Mouse (Mus musculus): Measurements from ENCODE around the gene Sipa1l2. TPM values are rescaled to one million over a fixed set of nuclear protein-coding genes. Genes with fewer than 3 reads are reported as not detected.
A peak's percentile ranks its signal among the peaks of the same experiment; 100 is the strongest.

Sipa1l2 gene
- polyA plus RNA-seq, 1 experiment from 2014 or later = 31.8 TPM

DNA sequence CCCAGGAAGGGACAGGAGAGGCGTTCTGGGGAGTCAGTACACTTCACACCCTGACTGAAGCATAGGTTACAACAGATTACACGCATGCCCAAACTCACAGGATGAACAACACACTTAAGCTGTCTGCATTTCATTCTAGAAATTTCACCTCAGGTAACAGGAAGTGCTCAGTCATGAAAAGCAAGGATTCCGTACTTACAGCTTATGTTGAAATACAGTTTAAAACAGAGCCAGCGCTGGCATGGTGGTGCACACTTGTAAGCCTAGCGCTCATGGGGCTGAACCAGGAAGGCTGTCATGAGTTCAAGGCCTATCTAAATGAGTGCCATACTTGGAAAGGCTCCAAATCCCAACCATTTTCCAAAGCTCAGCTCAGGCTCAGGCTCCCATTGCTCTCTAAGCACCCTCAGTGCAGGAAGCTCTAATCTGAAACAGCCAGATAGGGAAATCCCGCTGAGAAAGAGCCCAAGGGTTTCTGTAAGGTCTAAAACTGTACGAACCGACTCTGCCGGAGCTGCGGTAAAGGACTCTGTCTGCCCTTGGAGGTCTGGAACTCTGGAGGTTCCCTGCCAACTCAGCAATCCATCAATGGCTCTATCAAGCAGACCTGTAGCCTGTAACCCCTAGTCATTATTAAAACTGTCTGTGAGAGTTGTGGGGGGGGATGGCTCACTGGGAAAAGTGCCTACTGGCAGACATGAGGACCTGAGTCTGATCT lies 12.1 kb downstream of the Sipa1l2 start:
- no peak overlapping the region; the same call in 1 of the 2 replicates for H3K9ac ChIP-seq (replicated peaks)

GRCm38 (mm10) chr8:125556706-125557105 lies 12.9 kb downstream of the Sipa1l2 start:
- no peaks in the 10 kb centered on the region for H3K9me3 ChIP-seq
- no peak overlapping the region for H3K9ac ChIP-seq (replicated peaks)
- no peak overlapping the region for H3K4me2 ChIP-seq (replicated peaks)
- peaks cover 60% of the 10 kb centered on the region for H3K4me1 ChIP-seq (replicated peaks)
- ATAC-seq = no peak
- 95% methylated on average over 5 of the region's 5 CpGs for WGBS
- H3K27ac ChIP-seq = 0 out of 2 replicates have a peak overlapping the region, but pooled peaks have one; percentile 1
- 0 out of 2 replicates have a peak, but pooled peaks cover 3% of the 10 kb centered on the region for H3K36me3 ChIP-seq
- no peak overlapping the region for H3K4me3 ChIP-seq (replicated peaks)
- 0 out of 2 replicates have a peak, but pooled peaks cover 3% of the 10 kb centered on the region for H3K27me3 ChIP-seq

More for the DNA sequence above, 12.1 kb downstream of the Sipa1l2 start:
- Histone ChIP-seq H3K4me2 (replicated peaks) (peak overlapping the region; percentile 50; the same call in 1 of the 2 replicates), H3K27me3 (0 out of 2 replicates have a peak, but pooled peaks cover 3% of the 10 kb centered on the region), H3K4me3 (replicated peaks) (no peak overlapping the region), H3K9me3 (no peaks in the 10 kb centered on the region), H3K4me1 (replicated peaks) (peaks cover 67% of the 10 kb centered on the region), H3K27ac (peak overlapping the region; percentile 93), H3K36me3 (0 out of 2 replicates have a peak, but pooled peaks cover 3% of the 10 kb centered on the region)
- WGBS = 76% methylated on average over 10 of the region's 10 CpGs
- ATAC-seq = no peak

- Histone ChIP-seq H3K36me3 (no peaks in the 10 kb centered on the region), H3K9ac (replicated peaks) (no peak overlapping the region), H3K4me3 (replicated peaks) (no peak overlapping the region), H3K9me3 (no peaks in the 10 kb centered on the region), H3K4me1 (replicated peaks) (peaks cover 40% of the 10 kb centered on the region), H3K27me3 (no peaks in the 10 kb centered on the region), H3K27ac (no peak overlapping the region), H3K4me2 (replicated peaks) (no peak overlapping the region)
- ATAC-seq = no peak
- WGBS = 57% methylated on average over 4 of the region's 4 CpGs
Observed at GRCm38 (mm10) chr8:125550567-125550966, 19.0 kb downstream of the Sipa1l2 start.

- Histone ChIP-seq H3K9me3 (no peaks in the 10 kb centered on the region), H3K9ac (replicated peaks) (no peak overlapping the region), H3K4me2 (replicated peaks) (no peak overlapping the region), H3K4me3 (replicated peaks) (no peak overlapping the region), H3K27ac (no peak overlapping the region), H3K36me3 (no peaks in the 10 kb centered on the region), H3K27me3 (no peaks in the 10 kb centered on the region), H3K4me1 (replicated peaks) (peaks cover 49% of the 10 kb centered on the region)
- WGBS = 89% methylated on average over 3 of the region's 3 CpGs
- ATAC-seq = no peak
Observed at GRCm38 (mm10) chr8:125547296-125547695, 22.3 kb downstream of the Sipa1l2 start.

DNA sequence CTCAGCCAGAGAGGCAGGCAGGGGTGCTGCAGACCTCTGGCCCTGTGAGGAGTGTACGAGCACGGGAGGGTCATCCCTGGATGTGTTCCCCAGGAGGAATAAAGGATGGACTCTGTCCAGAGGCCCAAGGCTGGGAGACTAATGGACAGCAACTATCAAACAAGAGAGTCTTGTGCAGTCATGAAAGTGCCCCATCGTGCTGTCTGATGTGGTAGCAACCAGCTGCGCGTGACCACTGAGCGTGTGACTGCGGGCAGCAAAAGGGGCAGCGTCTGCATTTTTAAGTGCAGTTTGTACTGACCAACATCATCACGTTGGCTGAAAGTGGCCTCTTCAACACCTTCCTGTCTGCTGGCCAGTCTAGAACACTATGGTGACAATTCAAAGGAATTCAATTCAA lies 23.7 kb downstream of the Sipa1l2 start:
- Histone ChIP-seq H3K4me2 (replicated peaks) (no peak overlapping the region), H3K36me3 (no peaks in the 10 kb centered on the region), H3K27me3 (no peaks in the 10 kb centered on the region), H3K4me3 (replicated peaks) (no peak overlapping the region), H3K27ac (no peak overlapping the region), H3K9ac (replicated peaks) (no peak overlapping the region), H3K9me3 (no peaks in the 10 kb centered on the region), H3K4me1 (replicated peaks) (peaks cover 42% of the 10 kb centered on the region)
- whole genome bisulfite sequencing = 91% methylated on average over 9 of the region's 9 CpGs
- no peak for ATAC-seq

GRCm38 (mm10) chr8:125542893-125543613 lies 26.6 kb downstream of the Sipa1l2 start:
- H3K9me3 ChIP-seq = no peaks in the 10 kb centered on the region
- H3K4me1 ChIP-seq (replicated peaks) = peaks cover 30% of the 10 kb centered on the region
- no peak overlapping the region for H3K4me3 ChIP-seq (replicated peaks)
- ATAC-seq = no peak
- 90% methylated on average over 11 of the region's 11 CpGs for WGBS
- no peaks in the 10 kb centered on the region for H3K27me3 ChIP-seq
- no peak overlapping the region for H3K4me2 ChIP-seq (replicated peaks)
- H3K36me3 ChIP-seq = no peaks in the 10 kb centered on the region
- no peak overlapping the region for H3K9ac ChIP-seq (replicated peaks)
- H3K27ac ChIP-seq = no peak overlapping the region

GRCm38 (mm10) chr8:125539056-125540013 lies 30.3 kb downstream of the Sipa1l2 start:
- H3K4me3 ChIP-seq (replicated peaks) = no peak overlapping the region
- H3K9me3 ChIP-seq = no peaks in the 10 kb centered on the region
- H3K27ac ChIP-seq = no peak overlapping the region
- peaks cover 31% of the 10 kb centered on the region for H3K4me1 ChIP-seq (replicated peaks)
- 79% methylated on average over 13 of the region's 13 CpGs for WGBS
- no peak for ATAC-seq
- peaks cover 19% of the 10 kb centered on the region for H3K36me3 ChIP-seq
- H3K27me3 ChIP-seq = no peaks in the 10 kb centered on the region
- H3K4me2 ChIP-seq (replicated peaks) = no peak overlapping the region
- no peak overlapping the region for H3K9ac ChIP-seq (replicated peaks)

DNA sequence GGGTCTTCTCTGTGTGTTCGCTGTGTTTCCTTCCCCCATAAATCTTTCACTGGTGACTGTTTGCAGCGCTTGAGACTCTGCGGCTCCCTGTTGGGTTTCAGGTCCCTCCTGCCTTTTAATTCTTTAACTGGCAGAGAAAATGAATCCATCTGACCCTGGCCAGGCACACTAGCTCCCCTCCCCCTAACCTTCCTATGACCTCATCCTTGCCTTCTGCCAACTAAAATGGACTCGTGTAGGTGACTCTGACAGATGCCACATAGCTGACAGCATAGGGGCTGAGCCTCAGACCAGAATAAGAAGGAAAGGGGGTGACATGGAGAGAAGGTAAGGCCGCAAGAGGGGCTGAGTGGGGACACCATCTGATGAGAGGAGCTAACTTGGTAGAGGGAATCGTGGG lies 31.3 kb downstream of the Sipa1l2 start:
- peaks cover 19% of the 10 kb centered on the region for H3K36me3 ChIP-seq
- no peak overlapping the region for H3K4me2 ChIP-seq (replicated peaks)
- peaks cover 38% of the 10 kb centered on the region for H3K4me1 ChIP-seq (replicated peaks)
- 72% methylated on average over 6 of the region's 6 CpGs for WGBS
- no peak overlapping the region for H3K4me3 ChIP-seq (replicated peaks)
- no peaks in the 10 kb centered on the region for H3K9me3 ChIP-seq
- H3K27me3 ChIP-seq = no peaks in the 10 kb centered on the region
- ATAC-seq = no peak
- H3K27ac ChIP-seq = no peak overlapping the region
- no peak overlapping the region for H3K9ac ChIP-seq (replicated peaks)

- H3K9me3 ChIP-seq = no peaks in the 10 kb centered on the region
- no peak overlapping the region for H3K27ac ChIP-seq
- H3K9ac ChIP-seq (replicated peaks) = no peak overlapping the region
- H3K27me3 ChIP-seq = peaks cover 3% of the 10 kb centered on the region; the same call in 1 of the 2 replicates
- no peak overlapping the region for H3K4me2 ChIP-seq (replicated peaks)
- WGBS = 41% methylated on average over 7 of the region's 7 CpGs
- H3K36me3 ChIP-seq = peaks cover 19% of the 10 kb centered on the region
- no peak overlapping the region for H3K4me3 ChIP-seq (replicated peaks)
- ATAC-seq = no peak
- H3K4me1 ChIP-seq (replicated peaks) = peaks cover 73% of the 10 kb centered on the region
Observed at GRCm38 (mm10) chr8:125533709-125534108, 35.9 kb downstream of the Sipa1l2 start.

- Histone ChIP-seq H3K4me1 (replicated peaks) (peaks cover 75% of the 10 kb centered on the region), H3K27me3 (peaks cover 3% of the 10 kb centered on the region; the same call in 1 of the 2 replicates), H3K9me3 (no peaks in the 10 kb centered on the region), H3K9ac (replicated peaks) (no peak overlapping the region), H3K27ac (no peak overlapping the region), H3K4me3 (replicated peaks) (no peak overlapping the region), H3K36me3 (peaks cover 19% of the 10 kb centered on the region), H3K4me2 (replicated peaks) (no peak overlapping the region)
- 52% methylated on average over 8 of the region's 8 CpGs for WGBS
- 0 out of 2 replicates have a peak, but pooled peaks have one; percentile 18 for ATAC-seq
Observed at GRCm38 (mm10) chr8:125532953-125533352, 36.7 kb downstream of the Sipa1l2 start.

GRCm38 (mm10) chr8:125532177-125532576 lies 37.4 kb downstream of the Sipa1l2 start:
- no peak overlapping the region for H3K4me3 ChIP-seq (replicated peaks)
- H3K9ac ChIP-seq (replicated peaks) = no peak overlapping the region
- peaks cover 3% of the 10 kb centered on the region; the same call in 1 of the 2 replicates for H3K27me3 ChIP-seq
- H3K4me1 ChIP-seq (replicated peaks) = peaks cover 83% of the 10 kb centered on the region
- WGBS = 35% methylated on average over 7 of the region's 7 CpGs
- H3K9me3 ChIP-seq = no peaks in the 10 kb centered on the region
- H3K27ac ChIP-seq = peak overlapping the region; percentile 31
- H3K36me3 ChIP-seq = peaks cover 13% of the 10 kb centered on the region
- H3K4me2 ChIP-seq (replicated peaks) = no peak overlapping the region
- no peak for ATAC-seq

All from midbrain, embryonic 13.5 days (tissue).